Mouse (Mus musculus) testis, adult 2 months (tissue): Measurements from ENCODE around the gene Zfp423. TPM values are rescaled to one million over a fixed set of nuclear protein-coding genes. Genes with fewer than 3 reads are reported as not detected.
A peak's percentile ranks its signal among the peaks of the same experiment; 100 is the strongest.

Source experiments
- H3K27ac ChIP-seq: fragments of 200-500 bp; 2 replicates; pipeline ENCODE4 v1.5.1; 2012; ENCODE audit warnings: low read depth, low read length; ENCODE audit not compliant: control insufficient read depth, insufficient read depth
- H3K27me3 ChIP-seq: fragments of 200-500 bp; 2 replicates; pipeline ENCODE4 v1.6.1; 2012; ENCODE audit warnings: mild to moderate bottlenecking, low read length, moderate library complexity; ENCODE audit not compliant: control insufficient read depth, insufficient read depth
- H3K36me3 ChIP-seq: fragments of 200-500 bp; 2 replicates; pipeline ENCODE4 v1.6.1; 2012; ENCODE audit warnings: mild to moderate bottlenecking, low read length; ENCODE audit not compliant: control insufficient read depth, insufficient read depth
- H3K4me1 ChIP-seq: fragments of 200-500 bp; 2 replicates; pipeline ENCODE4 v1.6.1; 2012; ENCODE audit warnings: low read length; ENCODE audit not compliant: control insufficient read depth, insufficient read depth
- H3K4me3 ChIP-seq: fragments of 200-500 bp; 2 replicates; pipeline ENCODE4 v1.5.1; 2012; ENCODE audit warnings: low read depth, mild to moderate bottlenecking, low read length, moderate library complexity, mixed read lengths; ENCODE audit not compliant: control insufficient read depth
- CTCF ChIP-seq: fragments of 200-500 bp; IDR thresholded peaks from 2 replicates; pipeline ENCODE4 v1.5.1; 2012; ENCODE audit warnings: low read depth, mild to moderate bottlenecking, inconsistent platforms, low read length, moderate library complexity; ENCODE audit not compliant: control insufficient read depth, insufficient read depth, insufficient replicate concordance
- POLR2A ChIP-seq: fragments of 200-500 bp; IDR thresholded peaks from 2 replicates; pipeline ENCODE4 v1.6.1; 2012; ENCODE audit warnings: low read depth, mild to moderate bottlenecking, inconsistent platforms, low read length, moderate library complexity; ENCODE audit not compliant: control insufficient read depth
- polyA plus RNA-seq: library from polyadenylated mRNA; depleted of rRNA; stranded (reverse); fragments of >200 nt; gene quantifications from 2 replicates; pipeline ENCODE4 v1.2.3, GENCODE M21; 2012

Zfp423 gene
- polyA plus RNA-seq, 1 experiment, result 7.2 TPM

GRCm38 (mm10) chr8:87647781-87648180 is 311.6 kb downstream of the Zfp423 start:
- H3K27ac ChIP-seq, result no peak overlapping the region
- H3K4me1 ChIP-seq, result no peaks in the 10 kb centered on the region
- no peaks in the 10 kb centered on the region for H3K36me3 ChIP-seq
- H3K27me3 ChIP-seq, result no peaks in the 10 kb centered on the region
- H3K4me3 ChIP-seq, result no peak overlapping the region
- no peak for TF ChIP-seq CTCF
- no peak for TF ChIP-seq POLR2A

DNA sequence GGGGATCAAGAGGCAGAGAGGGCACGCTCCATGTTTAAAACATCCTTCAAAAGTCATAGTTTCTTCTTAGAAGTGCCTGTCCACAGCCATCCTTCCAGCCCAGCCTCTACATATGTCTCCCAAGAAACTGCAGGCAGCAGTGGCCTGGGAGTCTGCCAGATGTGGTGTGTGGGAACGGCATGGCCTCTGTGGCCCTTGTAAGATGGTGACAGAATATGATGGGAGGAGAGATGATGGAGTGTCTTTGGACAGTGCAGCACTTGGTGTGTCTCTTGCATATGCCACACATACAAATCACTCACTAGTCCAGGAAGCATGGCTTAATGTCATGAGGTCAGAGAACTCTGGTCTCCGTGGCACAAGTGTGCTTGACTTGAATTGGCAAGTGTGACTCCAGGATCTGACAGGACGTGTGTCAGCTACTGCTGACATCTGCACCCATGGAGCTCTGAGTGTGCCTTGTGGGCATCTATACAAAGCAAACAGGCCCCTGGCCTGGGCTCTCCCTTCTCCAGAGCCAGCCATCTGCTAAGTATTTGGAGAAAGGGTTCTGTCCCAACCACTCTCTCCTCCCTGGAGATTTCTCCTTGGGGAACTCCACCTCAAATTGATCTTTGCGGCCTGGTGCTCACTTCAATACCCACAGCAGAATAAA is 313.4 kb downstream of the Zfp423 start:
- Histone ChIP-seq H3K27me3 (no peaks in the 10 kb centered on the region), H3K4me3 (no peak overlapping the region), H3K4me1 (no peaks in the 10 kb centered on the region), H3K36me3 (no peaks in the 10 kb centered on the region), H3K27ac (no peak overlapping the region)
- TF ChIP-seq CTCF (no peak), POLR2A (no peak)

DNA sequence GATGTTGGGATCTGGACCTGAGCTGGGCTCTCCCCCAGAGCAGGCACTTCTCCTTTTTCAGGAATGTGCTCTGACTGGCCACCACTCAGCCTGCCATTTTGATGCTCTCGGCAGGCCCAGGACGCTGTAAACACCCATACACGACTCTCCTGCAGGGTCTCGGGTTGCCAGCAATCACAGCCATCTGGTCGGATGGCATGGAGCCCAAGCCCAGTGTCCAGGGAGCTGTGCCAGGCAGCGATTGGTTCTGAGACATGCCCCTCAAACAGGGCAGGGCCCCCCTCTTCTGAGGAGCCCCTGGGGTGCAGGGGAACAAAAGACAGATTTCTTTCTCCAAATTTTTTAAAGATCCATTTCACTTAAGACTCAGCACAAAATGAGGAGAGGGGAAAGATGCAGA is 314.0 kb downstream of the Zfp423 start:
- H3K4me3 ChIP-seq, result no peak overlapping the region
- H3K36me3 ChIP-seq, result no peaks in the 10 kb centered on the region
- H3K27me3 ChIP-seq, result no peaks in the 10 kb centered on the region
- TF ChIP-seq POLR2A, result no peak
- TF ChIP-seq CTCF, result no peak
- no peaks in the 10 kb centered on the region for H3K4me1 ChIP-seq
- no peak overlapping the region for H3K27ac ChIP-seq

- Histone ChIP-seq H3K4me1 (no peaks in the 10 kb centered on the region; the same call in 1 of the 2 replicates), H3K4me3 (no peak overlapping the region), H3K27me3 (no peaks in the 10 kb centered on the region), H3K27ac (no peak overlapping the region), H3K36me3 (no peaks in the 10 kb centered on the region)
- TF ChIP-seq CTCF (peak; percentile 6; the same call in 1 of the 2 replicates), POLR2A (no peak)
These were observed 318.5 kb downstream of the Zfp423 start for GRCm38 (mm10) chr8:87640930-87641329.

DNA sequence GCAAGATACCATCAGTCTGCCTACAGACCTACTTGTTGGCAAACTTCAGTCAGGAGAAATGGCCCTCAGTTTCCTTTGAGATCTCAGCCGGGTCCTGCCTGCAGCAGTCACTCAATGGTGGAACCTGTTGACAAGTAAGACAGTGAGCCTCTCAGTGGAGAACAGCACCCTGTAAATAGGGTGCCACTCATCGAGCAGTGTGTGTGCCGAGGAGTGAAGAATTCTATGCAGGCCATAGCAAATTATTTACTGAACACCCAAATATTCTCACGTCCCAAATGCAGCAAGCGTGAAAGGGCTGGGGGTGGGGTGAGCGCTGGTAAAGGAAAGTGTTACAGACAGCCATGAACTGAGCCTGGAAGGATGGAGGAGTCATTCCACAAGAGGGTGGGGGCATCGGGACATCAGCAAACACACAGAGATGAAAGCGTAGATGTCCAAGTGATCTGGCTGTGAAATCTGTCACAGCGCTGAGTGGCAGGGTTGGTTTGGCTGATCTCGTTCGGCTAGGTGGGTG is 323.1 kb downstream of the Zfp423 start:
- Histone ChIP-seq H3K27ac (no peak overlapping the region), H3K4me1 (no peaks in the 10 kb centered on the region; the same call in 1 of the 2 replicates), H3K4me3 (no peak overlapping the region), H3K36me3 (no peaks in the 10 kb centered on the region), H3K27me3 (no peaks in the 10 kb centered on the region)
- no peak for TF ChIP-seq CTCF
- no peak for TF ChIP-seq POLR2A

DNA sequence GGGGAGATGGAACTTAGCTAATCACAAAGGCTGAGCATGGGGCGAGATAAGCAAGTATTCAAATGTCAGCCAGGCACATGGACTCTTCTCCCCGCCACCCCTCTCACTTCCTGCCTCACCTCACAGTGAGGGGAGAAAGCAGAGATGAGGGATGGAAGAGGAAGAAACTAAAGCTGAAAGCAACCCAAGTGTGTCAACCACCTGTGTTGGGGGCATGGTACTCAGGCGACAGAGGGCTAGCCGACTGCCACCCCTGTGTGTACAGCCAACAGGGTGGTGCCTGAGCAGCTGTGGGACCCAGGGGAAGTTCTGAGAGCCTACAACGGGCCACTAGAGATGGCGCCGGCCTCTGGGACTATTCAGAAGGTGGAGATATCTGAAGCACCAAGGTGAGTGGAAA is 327.6 kb downstream of the Zfp423 start:
- no peak overlapping the region for H3K27ac ChIP-seq
- H3K36me3 ChIP-seq, result no peaks in the 10 kb centered on the region
- no peaks in the 10 kb centered on the region for H3K4me1 ChIP-seq
- no peaks in the 10 kb centered on the region for H3K27me3 ChIP-seq
- TF ChIP-seq POLR2A (no peak), CTCF (no peak)
- H3K4me3 ChIP-seq, result no peak overlapping the region

GRCm38 (mm10) chr8:87629656-87630055 is 329.7 kb downstream of the Zfp423 start:
- H3K4me3 ChIP-seq, result no peak overlapping the region
- H3K27ac ChIP-seq, result no peak overlapping the region
- TF ChIP-seq POLR2A (no peak), CTCF (no peak)

GRCm38 (mm10) chr8:87621181-87621580 is 338.2 kb downstream of the Zfp423 start:
- TF ChIP-seq POLR2A (no peak), CTCF (no peak)
- Histone ChIP-seq H3K36me3 (no peaks in the 10 kb centered on the region), H3K27ac (no peak overlapping the region), H3K4me3 (no peak overlapping the region), H3K27me3 (no peaks in the 10 kb centered on the region), H3K4me1 (no peaks in the 10 kb centered on the region)

More at GRCm38 (mm10) chr8:87629656-87630055, 329.7 kb downstream of the Zfp423 start:
- H3K27me3 ChIP-seq, result no peaks in the 10 kb centered on the region
- no peaks in the 10 kb centered on the region for H3K4me1 ChIP-seq
- H3K36me3 ChIP-seq, result no peaks in the 10 kb centered on the region
